Mouse (Mus musculus): ENCODE measurements around the gene Hyls1. TPM values are rescaled to one million over a fixed set of nuclear protein-coding genes. Genes with fewer than 3 reads are reported as not detected.

Gene Hyls1
- polyA plus RNA-seq, 1 experiment: 29.5 TPM

DNA sequence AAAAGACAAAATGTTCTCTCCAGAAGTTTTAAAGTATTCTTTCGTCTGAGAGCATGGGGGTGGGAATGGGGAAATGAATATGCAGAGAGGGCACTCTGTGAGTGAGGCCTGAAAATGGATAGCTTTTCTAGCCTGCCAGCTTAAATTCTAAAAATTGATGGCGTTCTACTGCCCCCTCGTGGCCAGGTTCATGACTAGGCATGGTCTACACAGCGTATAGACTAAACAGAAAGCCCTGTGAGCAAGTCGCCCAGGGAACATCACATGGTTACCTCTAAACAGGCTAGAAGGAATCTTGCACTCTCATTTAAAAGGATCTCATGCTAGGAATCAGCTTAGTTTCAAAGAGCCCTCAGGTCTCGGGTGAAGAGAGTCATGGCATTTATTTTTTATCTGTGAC lies 28.7 kb downstream of the Hyls1 start:
- Histone ChIP-seq H3K4me3 (ENCODE audit: low read depth, low read length) (no peak overlapping the region), H3K27ac (ENCODE audit: insufficient read depth, low read length) (no peak overlapping the region), H3K27me3 (ENCODE audit: control insufficient read depth, insufficient read depth, low read length, poor library complexity, severe bottlenecking) (no peaks in the 10 kb centered on the region), H3K9me3 (replicated peaks; ENCODE audit: control insufficient read depth, insufficient read depth, low read length, poor library complexity, severe bottlenecking) (no peaks in the 10 kb centered on the region), H3K36me3 (ENCODE audit: control insufficient read depth, insufficient read depth, low read length, poor library complexity, severe bottlenecking) (no peaks in the 10 kb centered on the region), H3K4me1 (ENCODE audit: control insufficient read depth, insufficient read depth, low read length) (no peaks in the 10 kb centered on the region), H3K9ac (ENCODE audit: low read depth, poor library complexity, severe bottlenecking) (no peak overlapping the region)
- TF ChIP-seq CTCF (IDR thresholded peaks at IDR 0.05; ENCODE audit: low read depth, low read length) (peak; percentile 54), EP300 (IDR thresholded peaks at IDR 0.05; ENCODE audit: insufficient read depth, low read depth, low read length) (no peak), POLR2A (IDR thresholded peaks at IDR 0.05; ENCODE audit: insufficient read depth, low read length) (no peak)

DNA sequence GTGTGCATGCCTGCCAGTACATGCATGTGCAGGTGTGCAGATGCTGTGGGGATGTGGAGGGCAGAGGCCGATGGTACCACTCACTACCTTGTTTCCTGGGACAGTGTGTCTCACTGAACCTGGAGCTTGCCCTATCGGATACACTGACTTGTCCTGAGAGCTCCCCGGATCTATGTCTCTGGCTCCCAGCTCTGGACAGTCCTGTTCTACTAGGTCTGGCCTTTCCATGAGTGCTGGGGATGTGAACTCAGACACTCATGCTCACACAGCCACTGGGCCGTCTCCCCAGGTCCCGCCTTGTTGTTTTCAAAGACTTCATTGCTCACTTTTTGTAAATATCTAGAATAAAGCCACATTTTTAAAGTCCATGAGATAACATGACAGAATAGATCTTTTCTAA lies 29.2 kb downstream of the Hyls1 start:
- H3K9me3 ChIP-seq (replicated peaks; ENCODE audit: control insufficient read depth, insufficient read depth, low read length, poor library complexity, severe bottlenecking): no peaks in the 10 kb centered on the region
- H3K36me3 ChIP-seq (ENCODE audit: control insufficient read depth, insufficient read depth, low read length, poor library complexity, severe bottlenecking): no peaks in the 10 kb centered on the region
- TF ChIP-seq POLR2A (IDR thresholded peaks at IDR 0.05; ENCODE audit: insufficient read depth, low read length) (no peak), CTCF (IDR thresholded peaks at IDR 0.05; ENCODE audit: low read depth, low read length) (no peak), EP300 (IDR thresholded peaks at IDR 0.05; ENCODE audit: insufficient read depth, low read depth, low read length) (no peak)
- no peaks in the 10 kb centered on the region for H3K4me1 ChIP-seq (ENCODE audit: control insufficient read depth, insufficient read depth, low read length)
- no peak overlapping the region for H3K27ac ChIP-seq (ENCODE audit: insufficient read depth, low read length)
- H3K4me3 ChIP-seq (ENCODE audit: low read depth, low read length): no peak overlapping the region
- H3K27me3 ChIP-seq (ENCODE audit: control insufficient read depth, insufficient read depth, low read length, poor library complexity, severe bottlenecking): no peaks in the 10 kb centered on the region
- no peak overlapping the region for H3K9ac ChIP-seq (ENCODE audit: low read depth, poor library complexity, severe bottlenecking)

DNA sequence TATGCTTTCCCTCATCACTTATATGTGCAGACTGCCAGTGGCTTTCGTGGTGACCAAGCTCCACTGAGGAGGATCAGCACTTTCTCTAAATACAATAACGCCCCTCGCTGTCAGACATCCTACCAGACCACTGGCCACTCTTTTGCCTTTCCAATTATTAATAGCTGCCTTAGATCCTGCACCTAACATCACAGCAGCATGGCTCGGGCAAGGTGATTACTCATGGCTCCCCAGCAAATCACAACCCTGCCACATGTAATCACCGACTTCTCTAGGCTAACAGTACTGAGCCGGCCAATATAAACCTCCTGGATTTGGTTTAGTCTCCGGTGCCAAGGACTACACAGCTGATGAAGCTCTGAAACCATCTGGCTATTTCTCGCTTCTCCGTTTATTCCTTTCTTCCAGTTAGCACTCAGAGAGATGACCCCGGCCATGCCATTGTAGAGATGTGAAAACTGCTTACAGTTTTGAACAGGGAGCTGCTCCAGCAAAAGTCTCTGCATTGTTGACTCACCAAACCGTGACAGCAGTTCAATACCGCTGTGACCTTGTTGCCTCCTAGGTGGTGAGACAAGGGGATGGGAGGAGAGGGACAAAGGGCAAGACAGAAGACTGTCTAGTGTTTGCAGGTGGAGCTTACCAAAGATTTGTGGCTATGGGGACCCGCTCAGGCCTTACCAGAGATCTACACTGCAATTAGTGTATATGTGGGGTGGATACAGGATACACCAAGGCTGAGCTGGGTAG lies 31.0 kb downstream of the Hyls1 start:
- no peaks in the 10 kb centered on the region for H3K4me1 ChIP-seq (ENCODE audit: control insufficient read depth, insufficient read depth, low read length)
- TF ChIP-seq EP300 (IDR thresholded peaks at IDR 0.05; ENCODE audit: insufficient read depth, low read depth, low read length): no peak
- TF ChIP-seq POLR2A (IDR thresholded peaks at IDR 0.05; ENCODE audit: insufficient read depth, low read length): no peak
- no peak for TF ChIP-seq CTCF (IDR thresholded peaks at IDR 0.05; ENCODE audit: low read depth, low read length)
- H3K27me3 ChIP-seq (ENCODE audit: control insufficient read depth, insufficient read depth, low read length, poor library complexity, severe bottlenecking): no peaks in the 10 kb centered on the region
- no peak overlapping the region for H3K27ac ChIP-seq (ENCODE audit: insufficient read depth, low read length)
- no peaks in the 10 kb centered on the region for H3K36me3 ChIP-seq (ENCODE audit: control insufficient read depth, insufficient read depth, low read length, poor library complexity, severe bottlenecking)
- no peak overlapping the region for H3K9ac ChIP-seq (ENCODE audit: low read depth, poor library complexity, severe bottlenecking)
- no peak overlapping the region for H3K4me3 ChIP-seq (ENCODE audit: low read depth, low read length)
- no peaks in the 10 kb centered on the region for H3K9me3 ChIP-seq (replicated peaks; ENCODE audit: control insufficient read depth, insufficient read depth, low read length, poor library complexity, severe bottlenecking)

DNA sequence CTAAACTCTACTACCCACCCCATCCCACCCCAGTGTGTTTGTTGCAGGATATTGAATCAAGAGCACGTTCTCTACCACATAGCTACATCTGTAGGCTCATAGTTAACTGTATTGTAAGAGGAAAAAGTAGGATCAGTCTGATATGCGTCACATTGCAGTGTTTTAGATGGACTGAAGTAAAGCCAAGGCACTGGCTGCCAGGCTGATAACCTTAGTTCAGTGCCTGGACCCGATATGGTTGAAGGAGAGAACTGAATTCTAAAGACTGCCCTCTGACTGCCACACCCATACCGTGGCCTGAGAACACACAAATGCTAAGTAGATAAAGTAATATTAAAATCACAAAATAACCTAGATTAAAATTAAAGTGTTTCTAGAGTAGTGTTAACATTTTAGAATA lies 34.3 kb downstream of the Hyls1 start:
- H3K4me1 ChIP-seq (ENCODE audit: control insufficient read depth, insufficient read depth, low read length): no peaks in the 10 kb centered on the region
- no peak overlapping the region for H3K4me3 ChIP-seq (ENCODE audit: low read depth, low read length)
- TF ChIP-seq CTCF (IDR thresholded peaks at IDR 0.05; ENCODE audit: low read depth, low read length) (no peak), EP300 (IDR thresholded peaks at IDR 0.05; ENCODE audit: insufficient read depth, low read depth, low read length) (no peak), POLR2A (IDR thresholded peaks at IDR 0.05; ENCODE audit: insufficient read depth, low read length) (no peak)
- H3K9ac ChIP-seq (ENCODE audit: low read depth, poor library complexity, severe bottlenecking): no peak overlapping the region
- no peak overlapping the region for H3K27ac ChIP-seq (ENCODE audit: insufficient read depth, low read length)
- H3K27me3 ChIP-seq (ENCODE audit: control insufficient read depth, insufficient read depth, low read length, poor library complexity, severe bottlenecking): no peaks in the 10 kb centered on the region
- no peaks in the 10 kb centered on the region for H3K36me3 ChIP-seq (ENCODE audit: control insufficient read depth, insufficient read depth, low read length, poor library complexity, severe bottlenecking)
- no peaks in the 10 kb centered on the region for H3K9me3 ChIP-seq (replicated peaks; ENCODE audit: control insufficient read depth, insufficient read depth, low read length, poor library complexity, severe bottlenecking)

DNA sequence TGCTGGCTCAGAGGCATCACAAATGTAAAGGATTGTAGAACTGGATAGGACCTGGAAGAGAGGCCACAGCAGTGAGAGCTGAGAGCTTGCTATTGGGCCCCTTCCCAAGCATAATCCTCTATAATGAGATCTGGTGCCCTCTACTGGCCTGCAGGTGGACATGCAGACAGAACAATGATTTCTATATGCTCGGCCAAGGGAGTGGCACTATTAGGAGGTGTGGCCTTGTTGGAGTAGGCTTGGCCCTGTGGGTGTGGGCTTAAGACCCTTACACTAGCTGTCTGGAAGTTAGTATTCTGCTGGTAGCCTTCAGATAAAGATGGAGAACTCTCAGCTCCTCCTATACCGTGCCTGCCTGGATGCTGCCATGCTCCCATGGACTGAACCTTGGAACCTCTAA lies 35.1 kb downstream of the Hyls1 start:
- no peak overlapping the region for H3K9ac ChIP-seq (ENCODE audit: low read depth, poor library complexity, severe bottlenecking)
- TF ChIP-seq CTCF (IDR thresholded peaks at IDR 0.05; ENCODE audit: low read depth, low read length): peak; percentile 70
- no peak for TF ChIP-seq POLR2A (IDR thresholded peaks at IDR 0.05; ENCODE audit: insufficient read depth, low read length)
- no peak for TF ChIP-seq EP300 (IDR thresholded peaks at IDR 0.05; ENCODE audit: insufficient read depth, low read depth, low read length)
- no peak overlapping the region for H3K27ac ChIP-seq (ENCODE audit: insufficient read depth, low read length)
- H3K9me3 ChIP-seq (replicated peaks; ENCODE audit: control insufficient read depth, insufficient read depth, low read length, poor library complexity, severe bottlenecking): no peaks in the 10 kb centered on the region
- no peaks in the 10 kb centered on the region for H3K4me1 ChIP-seq (ENCODE audit: control insufficient read depth, insufficient read depth, low read length)
- H3K27me3 ChIP-seq (ENCODE audit: control insufficient read depth, insufficient read depth, low read length, poor library complexity, severe bottlenecking): no peaks in the 10 kb centered on the region
- no peak overlapping the region for H3K4me3 ChIP-seq (ENCODE audit: low read depth, low read length)
- H3K36me3 ChIP-seq (ENCODE audit: control insufficient read depth, insufficient read depth, low read length, poor library complexity, severe bottlenecking): no peaks in the 10 kb centered on the region

DNA sequence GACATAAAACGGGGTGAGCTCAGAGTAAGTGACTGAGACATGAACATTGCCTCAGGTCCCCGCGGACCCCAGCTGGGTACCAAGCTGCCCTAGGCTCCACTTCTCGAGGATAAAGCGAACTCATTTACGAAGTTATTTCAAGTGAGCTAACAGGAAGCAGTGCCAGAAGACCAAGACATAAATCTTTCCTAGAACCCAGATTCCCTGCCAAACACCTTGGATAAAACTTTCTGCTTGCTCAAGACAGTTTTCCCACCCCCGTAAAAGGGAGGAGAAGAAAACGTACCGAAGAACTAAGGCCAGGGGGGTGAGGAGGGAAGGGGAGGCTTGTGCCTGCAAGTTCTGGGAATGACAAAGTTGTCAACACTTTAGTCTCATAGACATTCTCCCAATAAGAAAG lies 36.9 kb downstream of the Hyls1 start:
- no peak for TF ChIP-seq CTCF (IDR thresholded peaks at IDR 0.05; ENCODE audit: low read depth, low read length)
- TF ChIP-seq POLR2A (IDR thresholded peaks at IDR 0.05; ENCODE audit: insufficient read depth, low read length): no peak
- no peak for TF ChIP-seq EP300 (IDR thresholded peaks at IDR 0.05; ENCODE audit: insufficient read depth, low read depth, low read length)
- H3K4me1 ChIP-seq (ENCODE audit: control insufficient read depth, insufficient read depth, low read length): no peaks in the 10 kb centered on the region
- H3K27ac ChIP-seq (ENCODE audit: insufficient read depth, low read length): no peak overlapping the region

More for the DNA sequence above, 36.9 kb downstream of the Hyls1 start:
- no peak overlapping the region for H3K4me3 ChIP-seq (ENCODE audit: low read depth, low read length)
- no peak overlapping the region for H3K9ac ChIP-seq (ENCODE audit: low read depth, poor library complexity, severe bottlenecking)
- no peaks in the 10 kb centered on the region for H3K27me3 ChIP-seq (ENCODE audit: control insufficient read depth, insufficient read depth, low read length, poor library complexity, severe bottlenecking)
- no peaks in the 10 kb centered on the region for H3K36me3 ChIP-seq (ENCODE audit: control insufficient read depth, insufficient read depth, low read length, poor library complexity, severe bottlenecking)
- H3K9me3 ChIP-seq (replicated peaks; ENCODE audit: control insufficient read depth, insufficient read depth, low read length, poor library complexity, severe bottlenecking): no peaks in the 10 kb centered on the region

Measured in ES-Bruce4 (cell line).